Mouse (Mus musculus) fibroblast of lung, adult 2 months (primary cell): ENCODE results near the gene Chpf.

Experiments
- DNase-seq: peaks from one replicate; pipeline ENCODE4 v3.0.0-alpha.2; 2011; ENCODE audit warnings: low read depth

Gene Chpf

DNA sequence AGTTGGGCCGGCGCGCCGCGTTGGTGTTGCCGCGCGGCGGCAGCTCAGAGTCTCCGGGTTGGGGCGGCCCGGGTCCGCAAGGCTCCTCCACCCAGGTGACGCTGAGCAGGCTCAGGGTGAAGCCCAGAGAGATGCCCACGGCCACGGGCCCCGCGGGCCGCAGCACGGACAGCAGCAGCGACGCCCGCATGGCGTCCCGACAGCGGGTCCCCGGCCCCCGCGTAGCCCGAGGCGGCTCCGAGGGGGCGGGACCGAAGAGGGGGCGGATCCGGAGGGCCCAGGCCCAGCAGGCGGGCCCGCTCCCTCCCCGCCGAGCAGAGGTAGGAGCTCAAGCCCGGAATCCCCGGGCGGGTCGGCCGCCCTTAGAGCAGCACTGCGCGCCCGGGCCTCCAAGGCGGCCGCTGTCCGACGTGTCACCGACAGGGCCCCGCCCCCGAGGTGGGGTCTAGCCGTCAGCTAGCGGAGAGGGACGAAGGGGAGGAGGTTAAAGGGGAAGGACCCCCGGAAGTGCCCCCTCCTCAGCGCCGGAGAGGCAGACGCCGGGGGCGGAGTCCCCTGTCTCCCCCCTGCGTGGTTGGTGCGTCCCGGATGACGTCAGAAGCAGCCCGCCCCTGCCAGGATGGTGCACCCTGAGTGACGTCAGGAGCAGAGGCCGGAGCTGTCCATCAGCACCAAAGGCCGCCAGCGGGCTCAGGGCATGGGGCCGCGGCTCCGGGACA, at the start of gene Chpf, which contains the start of gene Tmem198:
Gene Chpf (minus strand): TSS at position 392 of the 719 bp plus-strand sequence.
Gene Tmem198 (plus strand): TSS at position 617 of the 719 bp plus-strand sequence.
- DNase-seq: peak; percentile 84

DNA sequence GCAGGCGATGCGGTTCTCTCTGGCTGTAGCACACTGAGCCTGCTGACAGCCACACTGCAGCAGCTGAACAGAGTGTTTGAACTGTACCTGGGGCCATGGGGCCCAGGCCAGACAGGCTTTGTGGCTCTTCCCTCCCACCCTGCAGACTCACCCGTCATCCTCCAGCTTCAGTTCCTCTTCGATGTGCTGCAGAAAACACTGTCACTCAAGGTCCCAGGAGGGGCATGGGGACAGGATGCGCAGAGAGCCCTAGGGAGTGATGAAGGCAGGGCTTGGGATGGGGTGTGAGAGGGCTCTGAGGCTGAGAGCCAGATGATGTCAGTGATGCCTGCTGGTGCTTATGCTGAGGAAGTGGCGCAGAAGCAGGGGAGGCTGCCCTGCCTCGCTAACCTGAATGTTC, 45.6 kb upstream of the Chpf start:
- DNase-seq: no peak

DNA sequence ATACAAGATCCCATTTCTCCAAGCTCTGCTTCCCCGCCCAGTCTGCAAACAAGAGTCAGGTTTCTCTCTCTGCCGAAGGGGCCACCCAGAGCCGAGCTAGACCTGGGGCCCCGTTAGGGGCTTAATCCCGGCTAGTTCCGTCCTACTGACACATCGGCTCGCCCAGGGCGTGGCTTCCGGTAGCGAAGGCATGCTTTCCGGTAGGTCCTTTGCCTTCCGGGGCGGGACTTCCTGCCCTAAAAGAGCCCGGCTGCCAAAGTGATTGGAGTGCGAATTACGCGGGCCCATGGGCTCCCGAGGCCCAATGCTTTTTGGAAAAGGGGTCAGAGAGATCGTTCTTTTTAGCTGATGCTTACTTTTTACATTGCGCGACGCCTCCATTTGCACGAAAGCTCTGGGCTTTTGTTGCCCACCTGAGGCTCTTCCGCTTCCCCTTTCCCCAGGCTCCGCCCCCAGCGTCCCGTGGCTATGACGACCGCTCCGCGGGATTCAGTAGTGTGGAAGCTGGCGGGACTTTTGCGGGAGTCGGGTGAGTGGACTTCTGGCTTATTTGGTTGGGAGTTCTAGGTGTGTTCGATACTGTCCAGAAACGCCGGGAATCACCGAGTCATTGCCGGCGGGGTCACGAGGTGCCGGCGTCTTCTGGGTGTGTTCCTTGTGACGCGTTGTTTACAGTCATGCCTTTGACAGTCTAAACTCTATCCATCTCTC, 42.4 kb upstream of the Chpf start, which contains the start of gene Stk11ip:
Gene Stk11ip (plus strand): TSS at position 209 of the 711 bp plus-strand sequence.
- peak; percentile 83 for DNase-seq

DNA sequence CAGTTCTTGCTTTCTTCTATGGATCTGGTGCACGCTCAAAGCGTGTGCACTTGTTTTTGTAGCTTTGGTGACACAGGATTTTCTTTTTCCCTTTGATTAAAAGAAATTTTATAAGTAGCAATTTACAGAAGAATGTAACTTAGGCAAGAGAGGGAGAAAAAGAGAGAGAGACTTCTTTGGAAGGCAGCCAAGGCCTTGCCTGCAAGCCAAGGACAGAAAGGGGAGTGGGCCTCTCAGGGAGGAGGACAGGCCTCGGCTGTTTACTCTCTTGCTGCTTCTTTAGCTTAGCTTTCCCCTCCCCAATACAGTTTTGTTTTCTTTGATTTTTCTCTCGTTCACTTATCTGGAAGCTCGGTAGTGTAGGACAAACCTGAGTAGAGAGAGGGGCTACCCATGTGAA, 40.5 kb upstream of the Chpf start:
- no peak for DNase-seq

DNA sequence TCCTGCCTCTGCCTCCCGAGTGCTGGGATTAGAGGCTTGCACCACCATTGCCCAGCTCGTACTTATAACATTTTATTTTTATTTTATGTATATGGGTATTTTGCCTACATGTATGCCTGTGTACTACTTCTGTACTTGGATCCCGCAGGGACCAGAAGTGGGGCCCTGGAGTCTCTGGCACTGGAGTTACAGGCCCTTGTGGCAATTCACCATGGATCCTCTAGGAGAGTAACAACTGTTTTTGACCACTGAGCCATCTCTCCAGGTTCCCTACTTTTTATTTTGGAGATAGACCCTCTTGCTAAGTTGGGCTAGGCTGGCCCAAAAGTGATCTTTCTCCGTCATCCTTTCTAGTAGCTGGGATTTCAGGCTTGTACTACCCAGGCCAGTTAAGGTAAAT, 39.3 kb upstream of the Chpf start:
- DNase-seq: no peak

DNA sequence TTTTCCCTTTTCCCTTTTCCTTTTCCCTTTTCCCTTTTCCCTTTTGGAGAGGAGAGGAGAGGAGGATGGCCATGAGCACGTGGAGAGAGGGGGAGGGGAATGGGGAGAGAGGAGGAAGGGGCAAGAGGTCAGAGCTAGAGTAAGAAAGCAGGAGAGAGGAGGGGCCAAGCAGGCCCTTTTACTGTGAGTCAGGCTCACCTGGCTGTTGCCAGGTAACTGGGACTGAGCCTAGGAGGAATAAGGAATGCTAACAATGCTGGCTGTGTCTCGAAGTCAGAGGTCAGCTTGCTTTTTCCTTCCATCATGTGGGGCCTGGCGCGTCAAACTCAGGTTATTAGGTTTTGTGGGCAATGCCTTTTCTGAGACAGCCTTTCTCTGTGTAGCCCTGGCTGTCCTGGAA, 38.9 kb upstream of the Chpf start:
- DNase-seq: no peak

DNA sequence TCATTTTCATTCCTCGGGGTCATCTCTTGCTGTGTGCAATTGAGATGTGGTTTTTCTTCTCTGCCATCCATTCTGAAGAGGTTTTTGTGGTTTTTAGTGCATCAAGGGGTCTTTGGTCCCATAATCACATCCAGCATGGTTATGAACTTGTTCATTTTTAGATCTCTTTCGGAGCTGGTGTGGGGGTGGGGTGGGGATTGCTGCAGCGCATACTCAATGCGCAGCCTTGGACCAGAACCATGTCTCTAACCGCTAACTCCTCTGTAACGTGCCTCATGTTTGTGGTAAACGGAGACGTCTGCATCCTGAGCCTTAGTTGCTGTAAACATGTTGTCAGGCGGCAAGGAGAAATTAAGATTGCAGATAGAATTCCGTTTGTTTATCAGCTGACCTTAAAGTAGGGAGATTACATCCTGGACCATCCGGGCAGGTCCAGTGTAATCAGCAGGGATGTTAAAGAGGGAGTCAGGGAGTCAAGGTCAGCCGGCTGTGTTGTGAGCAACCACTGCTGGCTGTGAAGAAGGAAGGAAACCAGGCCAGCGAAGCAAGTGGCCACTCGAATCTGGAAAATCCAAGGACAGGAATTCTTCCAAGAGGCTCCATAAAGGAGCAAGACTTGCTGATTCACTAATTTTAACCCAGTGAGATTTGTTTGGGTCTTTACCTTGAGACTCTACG, 37.7 kb upstream of the Chpf start:
- no peak for DNase-seq

DNA sequence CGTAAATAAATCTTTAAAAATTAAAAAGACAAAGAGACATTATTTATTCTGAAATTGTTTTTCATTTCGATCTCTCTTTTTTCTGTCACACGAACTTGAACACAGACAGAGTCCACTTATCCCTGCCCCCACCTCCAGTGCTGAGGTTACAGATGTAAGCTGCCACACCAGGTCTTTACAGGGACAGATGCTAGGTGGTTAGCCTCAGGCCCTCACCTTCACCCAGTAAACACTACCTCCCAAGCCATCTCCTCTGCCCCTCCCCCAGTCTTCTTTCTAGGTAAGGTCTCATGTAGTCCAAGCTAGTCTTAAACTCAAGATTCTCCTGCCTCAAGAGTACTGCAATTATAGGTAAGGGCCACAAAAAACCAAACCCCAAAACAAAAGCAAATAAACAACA, 33.4 kb upstream of the Chpf start:
- DNase-seq: no peak

DNA sequence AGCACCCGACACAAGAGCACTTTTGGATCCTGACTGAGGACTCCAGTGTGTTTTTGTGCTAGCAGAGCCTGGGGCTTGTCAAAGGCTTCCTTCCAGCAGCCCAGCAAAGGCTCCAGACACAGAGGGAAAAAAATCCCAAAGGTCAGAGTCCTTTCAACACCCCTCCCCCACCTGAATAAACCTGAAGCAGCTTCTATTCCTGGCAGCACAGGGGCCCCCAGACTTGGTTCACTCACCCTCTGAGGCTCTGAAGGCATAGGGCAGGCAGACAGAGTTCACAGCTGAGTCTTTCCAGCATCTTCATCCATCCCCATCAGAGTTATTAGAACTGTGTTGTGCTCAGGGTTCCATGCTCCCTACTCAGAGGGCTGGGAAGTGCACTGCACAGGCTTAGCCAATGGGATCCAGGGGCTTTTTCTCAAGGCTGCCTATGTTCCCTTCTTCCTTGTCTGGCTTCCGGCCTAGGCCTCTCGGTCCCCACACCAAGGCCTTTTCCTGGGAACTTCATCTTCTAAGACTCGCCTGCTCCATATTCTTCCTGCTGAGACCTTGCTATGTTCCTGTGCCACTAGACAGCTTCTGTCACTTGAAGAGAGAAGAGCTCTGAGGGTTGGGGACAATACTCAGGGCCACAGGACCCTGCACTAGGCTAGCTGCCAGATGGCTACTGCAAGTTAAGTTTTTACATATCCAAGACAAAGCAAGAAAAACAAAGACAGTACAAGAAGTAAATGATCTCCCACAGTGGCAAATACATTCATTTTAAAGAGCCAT, 32.5 kb upstream of the Chpf start:
- DNase-seq: no peak

DNA sequence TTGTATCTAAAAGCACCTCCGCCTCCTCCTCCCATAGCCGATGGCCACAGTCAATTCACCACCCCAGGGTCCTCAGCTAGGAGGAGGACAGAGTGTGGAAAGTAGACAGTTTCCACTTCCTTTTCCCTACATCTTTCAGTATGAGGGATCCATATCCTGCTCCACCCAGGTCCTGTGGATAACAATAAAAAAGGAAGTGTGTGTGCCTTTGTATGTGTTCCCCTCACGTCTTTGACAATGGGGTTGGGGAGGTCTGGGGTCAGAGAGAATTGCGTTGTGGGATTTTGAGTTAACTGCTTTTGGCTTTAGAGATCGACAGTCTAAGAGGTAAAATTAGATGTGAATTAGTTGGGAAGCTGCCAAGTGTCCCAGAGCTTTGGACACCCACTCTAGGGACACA, 31.0 kb upstream of the Chpf start:
- DNase-seq: no peak

DNA sequence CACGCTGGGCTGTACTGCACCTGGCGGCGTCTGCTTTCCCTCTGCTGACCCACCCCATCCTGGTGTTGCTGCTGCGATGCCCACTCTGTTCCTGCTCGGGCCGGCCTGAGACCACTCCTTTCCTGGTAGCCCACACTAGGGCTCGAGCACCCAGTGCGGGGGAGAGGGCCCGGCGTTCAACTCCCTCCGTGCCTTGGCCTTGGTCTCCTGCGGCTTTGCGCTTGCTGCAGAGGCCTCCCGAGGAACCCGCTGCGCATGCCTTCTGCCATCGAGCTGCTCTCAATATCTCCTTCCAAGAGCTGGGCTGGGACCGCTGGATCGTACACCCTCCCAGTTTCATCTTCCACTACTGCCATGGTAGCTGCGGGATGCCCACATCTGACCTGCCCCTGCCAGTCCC, 30.5 kb upstream of the Chpf start:
- no peak for DNase-seq

DNA sequence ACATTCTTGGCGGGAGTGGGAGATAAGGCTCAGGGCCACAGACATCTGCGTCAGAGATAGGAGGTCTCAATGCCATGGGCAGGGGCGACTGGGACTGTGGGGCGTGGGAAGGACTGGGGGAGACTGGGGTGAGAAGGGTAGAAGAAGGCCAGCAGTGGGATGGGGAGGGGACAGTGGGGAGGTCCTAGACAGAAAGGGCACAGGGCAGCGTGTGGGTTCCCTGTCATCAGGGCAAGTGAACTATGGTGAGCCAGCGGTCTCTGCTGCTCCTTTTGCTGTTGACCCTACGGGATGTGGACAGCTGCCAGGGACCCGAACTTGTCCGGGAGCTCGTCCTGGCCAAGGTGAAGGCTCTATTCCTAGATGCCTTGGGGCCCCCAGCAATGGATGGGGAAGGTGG, 27.9 kb upstream of the Chpf start, which contains the start of gene Inha:
Gene Inha (plus strand): TSS at position 72 of the 400 bp plus-strand sequence.
- DNase-seq: no peak

DNA sequence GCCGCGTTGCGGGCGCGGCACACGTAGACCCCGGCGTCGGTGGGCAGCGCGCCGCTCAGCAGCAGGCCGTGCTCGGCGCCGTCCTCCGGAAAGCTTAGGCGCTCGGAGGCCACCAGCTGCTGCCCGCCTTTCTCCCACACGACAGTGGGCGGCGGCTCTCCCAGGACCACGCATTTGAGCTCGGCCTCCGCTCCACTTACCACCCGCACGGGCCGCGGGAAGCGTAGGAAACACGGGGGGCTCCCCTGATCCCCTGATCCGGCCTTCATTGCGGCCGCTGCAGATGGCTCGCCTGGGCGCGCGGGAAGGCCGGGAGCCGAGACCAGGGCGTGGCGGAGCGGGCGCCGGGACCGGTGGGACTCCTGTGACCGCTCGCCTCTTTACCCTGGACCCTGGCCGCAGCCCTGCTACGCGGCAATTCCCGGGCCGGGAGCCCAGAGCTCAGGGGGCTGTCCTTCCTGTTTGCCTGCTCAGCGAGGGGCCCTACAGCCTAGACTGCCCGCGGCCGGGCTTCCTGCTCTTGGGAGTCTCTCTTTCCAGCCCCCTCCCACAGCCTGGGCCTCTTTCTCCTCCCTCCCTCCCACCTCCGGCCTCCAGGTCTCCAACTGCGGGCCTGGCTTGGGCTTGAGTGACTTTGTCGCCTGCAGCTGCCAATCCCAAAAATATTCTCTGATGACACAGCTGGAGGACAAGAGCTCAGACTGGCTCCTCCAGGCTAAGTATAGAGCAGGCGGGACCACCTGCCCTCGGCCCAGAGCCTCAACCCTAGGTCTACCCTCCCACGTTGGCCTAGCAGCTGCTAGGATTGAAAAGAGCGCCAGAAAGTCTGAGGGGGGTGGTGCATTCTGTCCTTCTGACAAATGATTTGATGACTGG, 27.1 kb upstream of the Chpf start, which contains the start of gene Obsl1:
Gene Obsl1 (minus strand): TSS at position 497 of the 876 bp plus-strand sequence.
- DNase-seq: no peak

DNA sequence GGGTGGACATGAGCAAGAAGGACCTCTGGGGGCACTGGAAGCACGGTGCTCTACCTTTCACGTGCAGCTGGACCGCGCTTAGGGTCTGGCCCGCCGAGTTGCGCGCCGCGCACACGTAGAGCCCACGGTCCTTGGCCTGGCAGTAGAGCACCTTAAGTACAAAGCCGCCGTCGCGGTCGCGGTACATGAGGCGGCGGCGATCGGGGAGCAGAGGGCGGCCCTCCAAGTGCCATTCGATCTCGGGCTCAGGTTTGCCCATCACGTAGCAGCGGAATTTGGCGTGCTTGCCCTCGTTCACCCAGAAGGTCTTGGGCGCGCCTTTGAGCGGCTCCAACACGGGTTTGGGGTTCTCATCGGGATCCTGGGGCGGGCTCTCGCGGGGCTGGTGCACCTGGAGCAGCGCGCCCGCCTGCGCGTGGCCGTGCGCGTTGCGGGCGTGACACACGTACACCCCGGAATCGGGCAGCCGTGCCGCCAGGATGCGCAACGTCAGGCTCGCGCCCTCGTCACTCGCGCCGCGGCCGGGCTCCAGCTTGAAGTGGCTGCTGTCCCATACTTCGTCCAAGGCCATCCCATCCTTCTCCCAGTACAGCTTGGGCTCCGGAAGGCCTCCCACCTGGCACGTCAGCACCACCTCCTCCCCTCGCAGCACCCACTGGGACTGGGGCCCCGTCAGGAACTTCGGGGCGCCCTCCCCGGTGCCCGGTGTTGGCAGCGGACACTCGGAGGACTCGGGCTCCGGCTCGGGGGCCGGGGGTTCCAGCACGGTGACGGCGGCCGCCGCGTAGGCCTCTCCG, 26.2 kb upstream of the Chpf start:
- DNase-seq: no peak

DNA sequence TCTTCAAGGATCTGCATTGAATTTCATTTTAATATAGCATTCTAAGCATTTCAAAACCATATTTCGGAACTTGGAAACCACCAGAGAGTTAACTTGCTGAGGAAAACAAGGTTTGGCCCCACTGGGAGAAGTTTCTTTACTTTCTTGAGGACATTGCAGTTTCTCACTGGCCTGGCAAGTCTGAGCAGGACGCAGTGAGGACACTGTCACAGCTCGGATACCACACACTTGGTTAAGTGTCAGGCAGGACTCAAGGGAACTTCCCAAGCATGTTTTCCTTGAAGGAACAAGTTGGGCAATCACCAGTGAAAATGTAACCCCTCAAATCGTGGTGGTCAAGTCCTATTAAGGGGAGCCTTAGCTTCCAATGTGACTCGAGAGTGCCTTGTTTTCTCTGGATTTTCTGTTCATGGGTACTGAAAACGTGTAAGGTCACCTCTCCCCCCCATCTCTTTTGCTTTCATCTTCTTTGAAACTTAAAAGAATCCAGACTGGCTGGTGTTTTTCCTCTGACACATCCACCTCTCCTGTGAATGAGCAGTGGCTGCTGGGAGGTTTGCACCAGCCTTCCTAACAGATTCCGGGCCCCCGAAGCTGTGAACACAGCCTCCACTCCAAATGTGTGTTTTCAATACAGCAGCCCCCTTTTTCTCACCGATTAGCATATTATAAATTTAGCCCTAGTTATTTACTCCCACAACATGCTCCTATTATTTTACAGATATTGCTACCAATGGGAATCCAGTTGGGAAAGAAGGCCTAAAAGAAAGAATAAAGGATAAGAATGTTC, 25.3 kb upstream of the Chpf start:
- DNase-seq: no peak

DNA sequence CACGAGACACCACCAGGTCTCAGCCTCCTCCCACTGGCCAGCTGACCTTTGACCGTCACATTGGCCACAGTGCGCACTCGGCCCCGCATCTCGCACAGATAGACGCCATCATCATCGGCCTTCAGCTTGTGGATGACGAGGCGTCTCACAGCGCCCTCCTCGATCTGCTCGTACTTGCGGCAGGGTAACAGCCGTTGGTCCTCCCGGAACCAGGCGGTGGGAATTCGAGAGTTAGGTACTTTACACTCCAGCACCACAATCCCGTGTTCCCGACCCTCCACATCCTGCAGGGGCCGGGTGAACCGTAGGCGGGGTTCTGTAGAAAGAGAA, 24.5 kb upstream of the Chpf start:
- DNase-seq: no peak

DNA sequence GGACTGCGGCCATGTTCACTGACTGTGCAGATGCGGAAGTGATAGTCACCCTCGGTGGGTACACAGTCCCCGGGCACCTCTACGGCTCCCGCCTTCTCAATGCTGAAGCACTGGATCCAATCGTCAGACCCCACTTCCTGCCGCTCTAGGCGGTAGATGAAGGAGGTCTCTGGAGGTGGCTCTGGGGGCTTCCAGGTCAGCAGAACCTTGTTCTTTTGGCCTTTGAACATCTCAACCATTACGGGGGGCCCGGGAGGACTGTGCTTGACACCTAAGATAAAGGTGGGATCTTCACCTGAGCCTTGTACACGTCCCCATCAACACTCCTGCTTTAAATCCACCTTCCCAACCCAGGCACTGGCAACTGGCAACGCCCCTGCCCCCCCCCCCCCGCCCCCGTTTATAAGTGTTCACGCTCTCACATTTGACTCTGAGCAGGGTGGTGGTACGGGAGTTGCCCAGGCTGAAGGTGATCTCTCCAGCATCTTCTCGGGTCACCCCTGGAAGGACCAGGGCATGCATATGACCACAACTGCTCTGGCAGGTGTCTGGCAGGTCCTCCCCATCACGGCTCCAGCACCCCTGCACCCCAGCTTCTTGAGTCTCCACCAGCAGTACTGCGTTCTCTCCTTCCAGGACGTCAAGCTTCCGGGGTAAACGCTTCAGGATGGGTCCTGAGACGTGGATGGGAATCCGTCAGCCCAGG, 24.0 kb upstream of the Chpf start:
- no peak for DNase-seq

DNA sequence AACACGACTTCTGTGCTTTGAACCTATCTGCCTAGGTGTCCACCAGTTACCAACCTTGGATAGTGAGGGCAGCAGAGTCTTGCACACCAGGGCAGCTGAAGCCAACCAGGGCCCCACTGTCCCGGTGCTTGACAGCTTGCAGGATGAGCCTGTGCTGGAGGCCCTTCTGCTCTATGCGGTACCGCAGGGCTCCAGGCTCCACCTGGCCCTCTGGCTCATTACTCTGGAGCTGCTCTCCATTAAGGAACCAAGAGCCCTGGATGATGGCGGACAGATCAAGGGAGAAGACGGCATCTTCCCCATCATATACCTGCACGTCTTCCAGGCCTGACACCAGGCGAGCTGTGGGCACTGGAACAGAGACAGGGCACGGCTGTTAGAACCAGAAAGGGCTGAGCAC, 22.8 kb upstream of the Chpf start:
- DNase-seq: no peak

DNA sequence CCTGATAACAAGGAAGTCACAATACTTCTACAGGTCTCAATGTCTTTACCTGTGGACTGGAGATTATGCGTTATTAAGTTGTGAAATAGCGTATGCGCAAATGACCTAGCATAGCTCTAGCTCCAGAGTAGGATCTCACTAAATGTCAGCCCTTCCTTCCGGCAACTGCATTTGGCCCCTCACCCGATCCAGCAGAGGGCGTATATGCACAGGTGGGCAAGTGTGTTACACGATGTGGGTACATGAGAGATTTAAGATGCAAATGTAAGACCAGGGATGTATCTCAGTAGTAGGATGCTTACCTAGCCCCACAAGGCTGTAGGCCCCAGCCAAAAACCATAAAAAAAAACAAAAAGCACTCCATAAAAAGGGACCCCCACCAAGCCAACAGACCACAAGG, 20.3 kb upstream of the Chpf start:
- DNase-seq: no peak
